Mouse (Mus musculus) hindbrain, embryonic 13.5 days (tissue): ENCODE data around the gene Itk. TPM values are rescaled to one million over a fixed set of nuclear protein-coding genes. Genes with fewer than 3 reads are reported as not detected.

Source experiments
- ATAC-seq: fragments of 200-750 bp; cut with Nextera tagmentation; 2 replicates; pipeline ENCODE4 v1.8.0; 2017; ENCODE audit warnings: moderate TSS enrichment; ENCODE audit not compliant: low FRiP score
- H3K27ac ChIP-seq: fragments of 300-500 bp; sonication (generic); 2 replicates; pipeline ENCODE4 v1.5.1; 2015; ENCODE audit warnings: inconsistent platforms, mild to moderate bottlenecking, moderate library complexity
- H3K27me3 ChIP-seq: fragments of 300-500 bp; sonication (generic); 2 replicates; pipeline ENCODE4 v1.6.1; 2015; ENCODE audit warnings: mild to moderate bottlenecking, inconsistent platforms
- H3K36me3 ChIP-seq: fragments of 300-500 bp; sonication (generic); 2 replicates; pipeline ENCODE4 v1.6.1; 2015; ENCODE audit warnings: mild to moderate bottlenecking, inconsistent platforms
- H3K4me1 ChIP-seq: fragments of 300-500 bp; sonication (generic); replicated peaks from 2 replicates; pipeline ENCODE4 v1.6.1; 2015; ENCODE audit warnings: inconsistent platforms
- H3K4me2 ChIP-seq: fragments of 300-500 bp; sonication (generic); 2 replicates; pipeline ENCODE4 v1.6.1; 2015; ENCODE audit warnings: inconsistent platforms, mild to moderate bottlenecking, moderate library complexity
- H3K4me3 ChIP-seq: fragments of 300-500 bp; sonication (generic); 2 replicates; pipeline ENCODE4 v1.5.1; 2015; ENCODE audit warnings: mild to moderate bottlenecking, inconsistent platforms
- H3K9ac ChIP-seq: fragments of 300-500 bp; sonication (generic); 2 replicates; pipeline ENCODE4 v1.6.1; 2015; ENCODE audit warnings: mild to moderate bottlenecking, inconsistent platforms
- H3K9me3 ChIP-seq: fragments of 300-500 bp; sonication (generic); 2 replicates; pipeline ENCODE4 v1.6.1; 2016; ENCODE audit warnings: inconsistent platforms
- WGBS: fragments of 180-500 bp; shearing (Covaris S2); methylation state at CpG from one replicate; pipeline ENCODE4 v1.1.7; 2015; 5-methylcytosine and 5-hydroxymethylcytosine counted together
- polyA plus RNA-seq: library from polyadenylated mRNA; unstranded; fragments of >200 nt; fragmentation: Nextera tagmentation; extraction: Ambion mirVana; gene quantifications from 2 replicates; pipeline ENCODE4 v1.2.1, GENCODE M21; 2015

The Itk gene
- polyA plus RNA-seq, 1 experiment from 2014 or later, result not detected

DNA sequence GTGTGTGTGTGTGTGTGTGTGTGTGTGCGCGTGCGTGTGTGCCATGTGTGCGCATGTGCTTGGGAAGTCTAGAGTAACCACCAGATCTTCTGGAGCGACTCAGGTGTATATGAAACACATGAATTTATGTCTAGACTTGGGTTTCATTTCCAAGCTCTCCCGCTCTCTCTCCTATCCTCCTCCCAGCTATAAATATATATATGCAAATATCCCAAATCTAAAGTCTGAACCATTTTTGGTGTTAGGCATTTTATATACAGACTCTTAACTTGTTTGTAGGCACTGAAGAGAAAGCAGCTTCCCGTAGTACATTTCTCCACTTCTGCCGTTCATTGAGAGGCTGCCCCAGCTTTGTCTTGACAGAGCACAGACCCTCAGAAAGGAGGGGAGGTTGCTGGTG is 57.1 kb downstream of the Itk start:
- WGBS, result 91% methylated on average over 8 of the region's 8 CpGs
- Histone ChIP-seq H3K9ac (no peak overlapping the region), H3K27me3 (no peaks in the 10 kb centered on the region), H3K4me2 (no peak overlapping the region), H3K27ac (no peak overlapping the region), H3K9me3 (no peaks in the 10 kb centered on the region), H3K4me3 (no peak overlapping the region), H3K4me1 (no peaks in the 10 kb centered on the region), H3K36me3 (no peaks in the 10 kb centered on the region)
- no peak for ATAC-seq

DNA sequence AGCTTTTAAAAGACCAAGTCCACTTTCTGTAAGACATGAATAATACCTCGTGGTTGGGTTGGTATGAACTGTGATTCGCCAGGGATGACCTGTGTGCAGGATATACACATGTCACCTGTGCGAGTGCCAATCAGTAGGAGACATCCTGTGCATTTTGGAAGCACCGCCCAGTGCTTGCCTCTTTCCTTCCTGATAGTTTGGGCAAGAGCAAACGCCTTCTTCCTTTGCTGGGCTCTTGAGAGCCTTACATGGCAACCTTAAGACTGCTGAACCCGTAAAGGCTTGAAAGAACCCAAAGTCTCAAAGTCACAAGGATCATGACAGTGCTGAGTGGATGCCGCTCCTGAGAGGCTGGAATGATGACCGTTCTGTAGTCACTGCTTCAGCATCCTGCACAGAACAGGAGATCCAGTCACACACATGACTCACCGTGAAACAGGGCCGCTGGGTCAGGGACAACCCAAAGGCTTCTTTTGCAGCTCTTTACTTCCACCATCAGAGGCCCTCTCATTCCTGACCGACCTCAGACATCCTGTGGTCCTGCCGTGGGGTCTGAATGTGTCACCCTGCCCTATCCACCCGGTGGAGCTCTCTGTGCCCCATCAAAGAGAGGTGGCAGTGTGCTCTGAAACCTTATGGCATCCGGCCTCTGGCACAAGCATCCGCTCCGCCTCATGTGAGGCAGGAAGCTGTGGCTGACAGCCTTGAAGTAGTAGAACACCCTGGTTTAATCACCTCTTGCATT is 62.9 kb downstream of the Itk start:
- H3K9ac ChIP-seq, result no peak overlapping the region
- no peaks in the 10 kb centered on the region for H3K27me3 ChIP-seq
- H3K36me3 ChIP-seq, result no peaks in the 10 kb centered on the region
- H3K4me3 ChIP-seq, result no peak overlapping the region
- no peak overlapping the region for H3K4me2 ChIP-seq
- no peaks in the 10 kb centered on the region for H3K9me3 ChIP-seq
- ATAC-seq, result no peak
- 92% methylated on average over 16 of the region's 16 CpGs for WGBS
- no peak overlapping the region for H3K27ac ChIP-seq
- H3K4me1 ChIP-seq, result no peaks in the 10 kb centered on the region

DNA sequence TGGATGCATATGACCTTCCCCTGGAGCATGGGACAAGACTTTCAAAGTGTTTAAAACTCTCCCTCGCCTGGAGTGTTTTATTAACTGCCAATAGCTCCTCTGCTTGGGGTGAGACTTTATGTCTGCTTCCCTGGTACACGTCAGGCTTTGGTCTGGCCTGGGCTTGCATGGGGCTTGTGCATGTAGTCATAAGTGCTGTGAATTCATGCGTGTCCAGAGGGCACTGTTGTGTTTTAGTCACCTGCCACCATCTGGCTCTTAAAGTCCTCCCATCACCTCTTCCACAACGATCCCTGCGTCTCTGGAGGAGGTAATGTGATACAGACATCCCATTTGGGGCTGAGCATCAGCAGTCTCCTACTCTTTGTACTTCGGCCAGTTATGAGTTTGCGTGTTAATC is 67.8 kb downstream of the Itk start:
- Histone ChIP-seq H3K4me2 (no peak overlapping the region), H3K9ac (no peak overlapping the region), H3K9me3 (no peaks in the 10 kb centered on the region), H3K27ac (no peak overlapping the region), H3K4me1 (no peaks in the 10 kb centered on the region), H3K36me3 (no peaks in the 10 kb centered on the region), H3K27me3 (no peaks in the 10 kb centered on the region), H3K4me3 (no peak overlapping the region)
- no peak for ATAC-seq
- WGBS, result 82% methylated on average over 7 of the region's 7 CpGs

DNA sequence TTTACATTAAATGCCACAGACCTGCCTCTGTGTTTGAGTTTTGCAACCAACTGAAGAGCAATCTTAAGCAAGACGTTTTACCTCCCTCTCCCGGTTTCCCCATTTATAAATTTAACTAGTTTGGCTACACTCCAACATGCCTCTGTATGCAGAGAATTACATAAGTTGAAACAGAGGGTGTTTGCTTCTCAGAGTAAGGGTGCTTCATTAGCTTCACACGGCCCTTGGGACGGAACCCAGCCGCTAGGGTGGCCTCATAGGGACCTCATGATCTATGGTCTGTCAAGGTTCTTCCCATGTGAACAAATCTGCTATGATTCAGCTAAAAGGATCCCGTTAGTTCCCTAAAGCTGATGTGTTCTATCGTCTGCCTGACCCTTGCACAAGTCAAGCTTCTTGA is 74.8 kb downstream of the Itk start:
- Histone ChIP-seq H3K27me3 (no peaks in the 10 kb centered on the region), H3K4me2 (no peak overlapping the region), H3K36me3 (no peaks in the 10 kb centered on the region), H3K9ac (no peak overlapping the region), H3K4me1 (peaks cover 22% of the 10 kb centered on the region), H3K27ac (no peak overlapping the region), H3K9me3 (no peaks in the 10 kb centered on the region), H3K4me3 (no peak overlapping the region)
- ATAC-seq, result no peak
- WGBS, result 74% methylated on average over 7 of the region's 7 CpGs

DNA sequence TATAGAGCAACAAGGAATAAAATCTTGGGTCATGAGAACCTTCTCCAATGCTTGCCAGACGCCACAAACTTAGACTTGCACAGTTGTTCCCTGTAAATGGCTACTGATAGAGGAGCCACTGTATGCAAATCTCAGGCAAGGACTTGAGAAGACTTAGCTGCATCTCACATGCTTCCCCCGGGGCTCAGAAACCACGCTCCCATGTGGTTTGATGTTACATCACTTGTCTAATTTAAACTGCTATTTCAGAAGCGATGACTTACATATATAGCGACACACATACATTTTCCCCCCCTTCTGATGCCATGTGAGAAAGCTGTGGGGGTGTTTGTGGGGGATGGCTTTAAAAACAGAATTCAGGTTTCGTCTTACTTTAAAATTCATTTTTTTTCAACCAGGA is 75.5 kb downstream of the Itk start:
- no peak for ATAC-seq
- Histone ChIP-seq H3K27me3 (no peaks in the 10 kb centered on the region), H3K4me2 (no peak overlapping the region), H3K4me3 (no peak overlapping the region), H3K9ac (no peak overlapping the region), H3K36me3 (no peaks in the 10 kb centered on the region), H3K9me3 (no peaks in the 10 kb centered on the region), H3K4me1 (peaks cover 29% of the 10 kb centered on the region), H3K27ac (no peak overlapping the region)
- WGBS, result 83% methylated on average over 6 of the region's 6 CpGs

DNA sequence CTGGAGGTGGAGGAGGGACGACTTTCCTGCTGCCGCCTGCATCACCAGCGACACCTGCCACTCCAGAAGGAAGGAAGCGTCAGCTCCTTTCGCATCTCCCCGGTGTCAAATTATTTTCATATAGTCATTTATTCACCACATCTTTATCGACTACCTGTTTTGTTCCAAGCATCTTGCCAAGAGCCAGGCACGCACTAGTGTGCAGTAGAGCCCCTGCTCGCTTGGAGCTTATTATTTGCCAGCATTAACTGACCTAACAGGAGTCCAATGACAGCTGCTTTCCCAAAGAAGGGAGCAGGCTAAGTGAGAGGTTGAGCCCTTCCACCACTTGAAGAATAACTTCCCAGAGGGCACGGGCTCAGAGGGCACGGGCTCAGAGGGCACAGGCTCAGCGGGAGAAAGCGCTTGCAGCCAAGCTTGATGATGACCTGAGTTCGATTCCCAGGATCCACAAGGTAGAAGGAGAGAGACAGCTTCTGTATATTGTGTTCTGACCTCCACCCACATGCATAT is 76.7 kb downstream of the Itk start, which contains the start of gene Cyfip2:
Gene Cyfip2, minus strand, starts transcription at position 337 of the 513 bp plus-strand sequence.
- H3K4me3 ChIP-seq, result peak within 1 kb of the TSS; percentile 91
- H3K9me3 ChIP-seq, result no peaks in the 10 kb centered on the region
- 5% methylated on average over 14 of the region's 14 CpGs for WGBS
- peaks cover 37% of the 10 kb centered on the region for H3K4me1 ChIP-seq
- peak within 1 kb of the TSS; percentile 94 for H3K27ac ChIP-seq
- no peaks in the 10 kb centered on the region for H3K27me3 ChIP-seq
- peak within 1 kb of the TSS; percentile 84 for H3K4me2 ChIP-seq
- peak within 1 kb of the TSS; percentile 98 for H3K9ac ChIP-seq
- no peaks in the 10 kb centered on the region for H3K36me3 ChIP-seq
- peak; percentile 31 for ATAC-seq

DNA sequence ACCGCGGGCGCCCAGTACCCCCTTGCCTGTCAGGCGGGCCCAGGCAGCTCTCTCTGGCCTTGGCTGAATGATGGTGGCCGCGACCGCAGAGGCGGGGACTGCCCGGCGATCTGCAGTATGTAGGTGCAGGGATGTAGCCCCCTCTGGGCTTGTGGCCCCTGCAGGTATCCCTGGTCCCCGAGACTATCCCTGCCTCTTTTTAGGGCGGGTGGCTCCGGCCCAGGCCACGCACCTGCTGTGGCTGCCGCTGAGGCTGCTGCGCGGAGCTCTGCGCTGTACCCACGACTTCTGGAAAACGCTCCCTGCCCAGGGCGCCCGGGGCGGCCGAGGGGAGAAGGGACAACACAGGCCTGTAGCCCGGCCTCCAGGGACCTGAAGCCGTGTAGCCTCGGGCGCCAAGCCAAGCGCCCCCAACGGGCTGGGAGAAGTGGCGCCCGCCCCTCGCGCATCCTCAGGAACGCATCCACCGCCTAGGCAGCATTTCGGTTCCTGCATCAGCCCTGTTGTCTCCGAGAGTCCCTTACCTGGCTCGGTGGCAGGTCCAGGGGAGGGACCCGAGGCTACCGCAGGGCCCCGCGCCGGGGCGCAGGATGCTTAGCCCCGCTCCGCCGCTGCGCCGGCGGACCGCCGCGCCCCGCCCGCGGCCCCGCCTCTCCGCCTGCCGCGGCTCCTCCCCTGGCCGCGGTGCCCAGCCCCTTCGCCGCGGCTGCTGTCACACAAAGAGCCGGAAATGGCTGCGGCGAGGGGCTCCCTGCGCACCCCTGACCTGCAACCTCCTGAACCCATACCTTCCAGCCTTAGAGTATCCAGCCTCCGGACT is 77.4 kb downstream of the Itk start:
- peaks cover 38% of the 10 kb centered on the region for H3K4me1 ChIP-seq
- H3K4me3 ChIP-seq, result peak overlapping the region; percentile 91
- H3K4me2 ChIP-seq, result peak overlapping the region; percentile 84
- H3K9ac ChIP-seq, result peak overlapping the region; percentile 98
- H3K27me3 ChIP-seq, result no peaks in the 10 kb centered on the region
- H3K36me3 ChIP-seq, result no peaks in the 10 kb centered on the region
- no peaks in the 10 kb centered on the region for H3K9me3 ChIP-seq
- WGBS, result under 1% methylated on average over 62 of the region's 71 CpGs
- peak; percentile 88 for ATAC-seq
- peak overlapping the region; percentile 94 for H3K27ac ChIP-seq

DNA sequence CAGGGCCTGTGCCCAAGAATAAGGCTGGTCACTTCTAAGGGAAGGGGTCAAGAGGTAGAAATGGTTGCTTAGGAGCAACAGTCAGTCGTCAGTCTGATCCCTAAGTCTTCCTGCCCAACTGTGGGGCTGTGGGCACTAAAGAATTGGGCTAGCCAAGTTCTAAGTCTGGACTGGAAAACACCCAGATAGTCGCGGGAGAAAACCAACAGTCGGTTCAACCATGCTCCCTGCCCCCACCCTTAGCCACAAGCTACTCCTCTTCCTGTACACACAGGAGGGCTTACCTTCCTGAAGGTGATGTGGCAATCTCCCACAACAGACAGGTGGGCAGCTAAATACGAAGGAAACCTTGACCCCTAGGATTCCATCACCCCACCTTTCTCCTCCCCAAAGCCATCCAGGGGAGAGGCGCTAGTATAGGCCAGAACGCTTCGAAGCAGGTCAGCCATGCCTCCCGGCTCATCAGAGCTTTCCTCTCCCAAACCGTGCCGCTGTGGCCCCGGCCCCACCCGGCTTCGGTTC is 78.1 kb downstream of the Itk start:
- Histone ChIP-seq H3K4me3 (peak overlapping the region; percentile 91), H3K36me3 (no peaks in the 10 kb centered on the region), H3K9ac (peak overlapping the region; percentile 98), H3K27me3 (no peaks in the 10 kb centered on the region), H3K4me1 (peaks cover 44% of the 10 kb centered on the region), H3K9me3 (no peaks in the 10 kb centered on the region), H3K27ac (peak overlapping the region; percentile 94), H3K4me2 (peak overlapping the region; percentile 84)
- peak; percentile 9 for ATAC-seq
- 5% methylated on average over 14 of the region's 14 CpGs for WGBS

DNA sequence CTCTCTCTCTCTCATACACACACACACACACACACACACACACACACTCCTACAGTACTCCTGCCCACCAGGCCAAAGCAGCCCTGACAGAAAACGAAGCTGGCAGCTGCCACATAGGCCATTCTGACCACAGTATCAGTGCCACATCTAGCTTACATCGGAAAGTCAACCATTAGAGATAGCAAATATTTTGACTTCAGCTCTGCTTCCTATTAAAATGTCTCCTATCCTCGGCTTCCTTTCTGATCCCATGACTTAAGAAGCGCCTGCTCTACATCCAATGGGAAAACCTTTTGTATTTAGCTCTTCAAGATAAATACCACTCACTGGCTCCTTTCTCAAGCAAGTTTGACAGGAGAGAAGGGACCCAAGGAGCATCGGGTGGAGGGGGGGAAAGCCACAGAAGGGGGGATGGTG is 78.7 kb downstream of the Itk start:
- H3K27me3 ChIP-seq, result no peaks in the 10 kb centered on the region
- H3K4me2 ChIP-seq, result peak overlapping the region; percentile 84
- peak overlapping the region; percentile 91 for H3K4me3 ChIP-seq
- peak; percentile 1 for ATAC-seq
- H3K4me1 ChIP-seq, result peaks cover 50% of the 10 kb centered on the region
- H3K36me3 ChIP-seq, result no peaks in the 10 kb centered on the region
- no peaks in the 10 kb centered on the region for H3K9me3 ChIP-seq
- peak overlapping the region; percentile 94 for H3K27ac ChIP-seq
- peak overlapping the region; percentile 98 for H3K9ac ChIP-seq
- 35% methylated on average over 5 of the region's 5 CpGs for WGBS

DNA sequence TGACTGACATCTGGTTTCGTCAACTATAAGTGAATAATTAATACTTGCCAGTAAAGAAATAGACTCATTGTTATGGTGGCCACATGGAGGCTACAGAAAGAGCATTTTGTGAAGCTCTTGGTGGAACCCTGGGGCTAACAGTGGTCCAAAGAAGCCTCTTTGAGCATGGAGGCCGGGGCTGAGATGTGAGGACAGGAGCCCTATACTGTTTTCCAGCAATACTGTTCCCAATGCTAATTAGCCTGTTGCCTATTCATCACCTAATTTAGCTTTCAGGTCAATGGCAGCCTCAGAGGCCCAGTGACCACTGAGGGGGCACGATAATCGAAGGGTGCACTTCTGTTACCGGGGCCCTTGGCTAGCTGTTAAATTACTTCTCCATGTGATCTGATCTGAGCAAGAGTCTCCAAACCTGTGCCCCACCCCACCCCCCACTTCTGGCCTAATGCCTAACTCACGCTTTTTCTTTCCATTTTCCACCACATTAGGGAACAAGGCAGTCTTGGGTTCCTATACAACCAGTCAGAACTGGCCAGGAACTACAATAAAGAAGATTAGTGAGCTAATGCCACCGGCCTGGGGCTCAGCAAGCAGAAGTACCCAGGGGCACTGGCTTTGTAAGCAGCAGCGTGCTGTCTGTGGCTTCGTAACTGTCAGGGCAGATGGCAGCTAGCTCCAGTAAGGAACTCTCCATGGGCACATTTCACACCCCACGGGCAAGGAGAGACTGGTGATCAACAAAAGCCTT is 79.3 kb downstream of the Itk start:
- Histone ChIP-seq H3K36me3 (no peaks in the 10 kb centered on the region), H3K9ac (peak overlapping the region; percentile 98), H3K4me1 (peaks cover 56% of the 10 kb centered on the region), H3K27ac (peak overlapping the region; percentile 94), H3K4me3 (peak overlapping the region; percentile 91), H3K4me2 (peak overlapping the region; percentile 84), H3K27me3 (no peaks in the 10 kb centered on the region), H3K9me3 (no peaks in the 10 kb centered on the region)
- ATAC-seq, result peak; percentile 14
- 16% methylated on average over 10 of the region's 10 CpGs for WGBS

DNA sequence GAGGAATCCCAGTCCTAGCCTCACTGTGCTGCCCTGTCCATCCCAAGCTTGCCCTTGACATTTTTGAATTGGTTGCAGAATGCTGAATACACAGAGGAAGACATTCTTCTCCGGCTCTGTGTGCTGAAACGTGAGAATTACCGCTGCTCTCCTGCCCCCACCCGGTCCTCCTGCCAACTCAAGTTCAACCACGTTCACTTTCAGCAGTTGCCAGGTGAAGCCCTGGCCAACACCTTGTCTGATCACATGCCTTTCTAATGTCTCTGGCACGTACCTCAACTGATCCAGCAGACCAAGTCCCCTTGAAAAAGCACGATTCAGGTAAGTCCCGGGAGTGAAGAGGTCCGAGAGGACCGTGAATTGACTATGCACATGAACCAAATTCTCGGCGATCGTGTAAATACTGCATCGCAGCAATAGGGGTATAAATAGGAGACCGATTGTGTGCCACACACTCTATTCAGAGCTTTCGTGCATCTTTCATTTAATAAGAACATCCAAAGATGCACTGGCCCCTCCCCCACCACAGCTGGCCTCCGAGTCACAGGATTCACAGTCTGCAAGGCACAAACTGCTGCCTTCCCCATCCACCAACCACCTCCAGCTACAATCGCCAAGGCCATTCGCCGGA is 80.1 kb downstream of the Itk start:
- Histone ChIP-seq H3K4me2 (peak overlapping the region; percentile 84), H3K9ac (peak overlapping the region; percentile 98), H3K9me3 (no peaks in the 10 kb centered on the region), H3K4me1 (peaks cover 63% of the 10 kb centered on the region), H3K36me3 (no peaks in the 10 kb centered on the region), H3K27me3 (no peaks in the 10 kb centered on the region), H3K27ac (peak overlapping the region; percentile 94), H3K4me3 (peak overlapping the region; percentile 91)
- 59% methylated on average over 20 of the region's 20 CpGs for WGBS
- ATAC-seq, result no peak
